Mouse (Mus musculus): Measurements from ENCODE around the gene Sec22a. TPM values are rescaled to one million over a fixed set of nuclear protein-coding genes. Genes with fewer than 3 reads are reported as not detected.
A peak's percentile ranks its signal among the peaks of the same experiment; 100 is the strongest.

Gene Sec22a
- polyA plus RNA-seq (2012; rRNA removed), result 13.4 and 16.6 TPM in 2 replicates

DNA sequence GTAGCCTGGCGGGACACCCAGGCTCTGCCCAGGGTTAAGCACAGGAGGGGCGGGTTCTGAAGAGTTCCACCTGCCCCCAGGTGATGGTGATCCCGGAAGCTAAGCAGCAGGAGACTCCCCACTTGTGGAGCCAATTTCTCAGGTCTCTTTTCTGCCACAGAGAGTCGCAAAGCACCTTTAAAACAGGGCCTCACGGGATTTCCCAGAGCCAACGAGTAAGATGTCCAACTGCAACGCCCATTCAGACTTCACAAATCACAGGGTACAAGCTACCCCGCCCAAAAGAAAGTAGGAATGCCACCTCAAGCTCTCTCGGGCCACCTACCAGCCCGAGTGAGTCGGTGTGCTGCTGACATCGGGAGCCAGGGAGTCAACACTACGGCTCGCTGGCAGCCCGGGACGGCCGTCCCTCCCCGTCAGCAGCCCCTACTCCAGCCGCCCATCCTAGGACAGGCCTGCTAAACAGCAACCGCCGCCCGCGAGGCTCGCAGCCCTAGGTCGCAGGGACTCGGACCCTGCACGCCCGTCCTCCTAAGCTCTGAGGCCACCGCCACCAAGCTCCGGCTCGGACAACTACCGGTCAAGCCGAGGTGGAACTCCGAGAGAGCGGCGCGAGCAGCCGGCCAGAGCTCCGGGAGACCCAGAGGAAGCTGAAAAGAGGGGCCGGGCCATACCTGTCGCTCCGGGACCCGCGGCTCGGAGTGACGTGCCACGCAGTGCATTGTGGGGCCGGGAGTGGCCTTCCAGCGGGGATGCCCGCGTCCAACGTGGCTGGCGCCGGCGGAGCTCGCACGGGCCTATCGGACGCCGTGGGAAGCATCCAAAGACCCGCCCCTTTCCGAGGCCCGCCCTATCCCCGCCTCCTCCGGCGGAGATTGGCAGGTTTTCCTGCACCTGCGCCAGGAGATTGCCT lies at the start of gene Sec22a:
TSS of gene Sec22a (minus strand) at position 769 of the 913 bp plus-strand sequence.
- peak; percentile 83 to 96 for DNase-seq (ENCODE audit: extremely low spot score in 1 of 2, low spot score in 1 of 2)

DNA sequence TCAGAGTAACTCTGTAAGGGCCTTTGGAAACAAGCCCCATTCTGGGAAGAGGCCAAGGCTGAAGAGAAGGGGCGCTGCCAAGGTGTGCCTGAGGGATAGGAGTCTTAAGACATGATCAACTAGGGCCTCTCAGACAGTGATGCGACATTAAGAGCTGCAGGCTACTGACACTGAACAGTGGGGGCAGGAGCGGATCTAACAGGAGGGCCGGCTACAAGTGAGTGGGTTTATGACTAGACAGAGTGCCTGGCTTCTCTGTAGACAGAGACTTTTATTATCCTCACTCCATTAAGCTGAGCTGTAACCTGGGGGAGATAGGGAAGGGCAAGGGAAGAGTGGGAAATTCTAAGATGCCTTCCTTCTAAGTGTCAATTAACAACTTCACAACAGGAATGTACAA lies 43.0 kb upstream of the Sec22a start:
- no peak for DNase-seq (ENCODE audit: extremely low spot score in 1 of 2, low spot score in 1 of 2)

- DNase-seq (ENCODE audit: extremely low spot score in 1 of 2, low spot score in 1 of 2), result no peak
Measured at GRCm38 (mm10) chr16:35406166-35406565, 42.4 kb upstream of the Sec22a start.

- peak in 1 of 2 experiments; percentile 34 for DNase-seq (ENCODE audit: extremely low spot score in 1 of 2, low spot score in 1 of 2)
Measured at GRCm38 (mm10) chr16:35405348-35406080, 41.8 kb upstream of the Sec22a start.

DNA sequence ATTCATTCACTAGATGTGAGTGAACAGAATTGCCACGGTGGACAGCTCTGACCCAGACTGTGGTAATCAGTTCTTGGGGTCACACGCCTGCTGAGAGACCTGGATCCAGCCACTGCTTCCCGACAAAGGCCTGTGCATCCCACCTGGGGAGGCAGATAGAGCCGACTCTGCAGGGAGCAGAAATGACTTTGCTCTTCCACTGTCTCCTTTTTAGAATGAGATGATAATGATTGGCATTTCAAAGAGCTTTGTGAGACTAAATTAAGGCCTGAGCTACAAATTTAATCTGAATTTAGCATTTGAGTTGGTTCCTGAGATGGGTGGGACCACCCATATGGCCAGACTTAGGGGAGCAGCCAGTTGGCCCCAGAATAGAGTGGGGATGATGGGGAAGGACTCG lies 41.1 kb upstream of the Sec22a start:
- no peak for DNase-seq (ENCODE audit: extremely low spot score in 1 of 2, low spot score in 1 of 2)

DNA sequence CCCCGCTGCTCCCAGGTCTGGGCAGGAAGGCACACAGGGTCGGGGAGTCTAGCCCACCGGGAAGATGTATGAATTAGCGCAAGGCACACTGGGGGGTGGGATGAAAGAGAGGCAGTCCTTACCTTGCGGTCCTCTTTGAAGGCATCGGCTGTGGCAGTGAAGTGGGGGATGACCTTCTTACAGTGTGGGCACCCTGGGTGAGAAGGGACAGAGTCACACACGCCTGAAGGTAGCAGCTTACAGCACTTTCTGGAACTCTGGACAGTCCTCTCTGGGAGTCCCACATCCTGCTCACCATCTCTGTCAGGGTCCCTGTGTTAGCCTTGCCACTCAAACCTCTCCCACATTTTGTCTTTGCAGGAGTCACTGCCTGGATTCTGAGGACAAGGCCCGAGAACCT lies 40.2 kb upstream of the Sec22a start:
- no peak for DNase-seq (ENCODE audit: extremely low spot score in 1 of 2, low spot score in 1 of 2)

DNA sequence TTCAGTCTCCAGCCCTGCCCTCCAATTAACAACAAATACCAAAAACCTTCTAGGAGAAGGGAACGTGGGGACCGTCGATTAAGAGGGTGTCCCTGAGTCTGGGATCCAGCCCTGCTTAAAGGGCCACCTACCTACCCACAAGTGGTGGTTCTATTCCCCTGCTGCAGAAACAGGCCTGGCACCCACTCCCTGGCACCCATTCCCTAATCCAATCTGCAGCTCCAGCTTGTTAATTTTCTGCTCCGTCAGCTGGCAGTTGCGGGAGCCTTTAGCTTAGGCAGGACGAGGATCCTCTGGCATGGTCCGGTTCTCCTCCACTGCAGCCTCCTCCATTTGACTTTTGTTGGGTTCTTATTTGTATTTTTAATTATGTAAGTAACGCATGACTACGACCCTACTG lies 39.6 kb upstream of the Sec22a start:
- no peak for DNase-seq (ENCODE audit: extremely low spot score in 1 of 2, low spot score in 1 of 2)

DNA sequence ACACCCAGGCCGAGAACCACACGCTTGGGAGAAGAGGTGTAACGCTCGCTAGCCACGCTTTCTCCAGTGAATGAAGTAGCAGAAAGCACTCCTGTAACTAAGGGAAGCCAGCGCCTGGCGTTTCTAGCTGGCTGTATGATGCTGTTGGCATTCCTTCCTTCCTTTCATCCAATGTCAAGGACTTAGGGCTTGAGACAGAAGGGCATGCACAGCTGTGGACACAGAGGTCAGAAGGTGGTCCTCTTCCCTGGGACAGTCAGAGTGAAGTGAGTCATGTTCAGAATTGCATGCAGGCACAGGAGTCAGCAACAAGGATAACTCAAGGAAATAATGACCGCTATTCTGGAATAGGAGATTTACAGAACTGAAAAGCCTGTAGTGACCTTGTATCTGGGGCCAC lies 29.1 kb upstream of the Sec22a start:
- no peak for DNase-seq (ENCODE audit: extremely low spot score in 1 of 2, low spot score in 1 of 2)

DNA sequence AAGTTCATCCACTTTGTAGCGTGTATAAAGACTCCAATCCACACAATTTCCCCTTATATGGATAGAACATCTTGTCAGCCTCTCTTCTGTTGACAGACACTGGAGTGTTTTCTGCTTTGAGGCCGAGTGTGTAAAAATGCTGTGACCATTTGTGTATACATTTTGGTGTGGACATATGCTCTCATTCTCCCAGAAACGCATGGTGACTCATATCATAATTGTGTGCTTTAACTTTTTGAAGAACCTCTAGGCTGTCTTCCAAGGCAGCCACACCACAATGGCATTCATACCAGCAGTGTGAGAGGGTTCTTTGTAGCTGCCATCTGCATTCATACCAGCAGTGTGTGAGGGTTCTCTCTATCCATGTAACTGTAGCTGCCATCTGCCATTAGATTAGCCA lies 21.9 kb upstream of the Sec22a start:
- DNase-seq (ENCODE audit: extremely low spot score in 1 of 2, low spot score in 1 of 2), result peak in 1 of 2 experiments; percentile 9

DNA sequence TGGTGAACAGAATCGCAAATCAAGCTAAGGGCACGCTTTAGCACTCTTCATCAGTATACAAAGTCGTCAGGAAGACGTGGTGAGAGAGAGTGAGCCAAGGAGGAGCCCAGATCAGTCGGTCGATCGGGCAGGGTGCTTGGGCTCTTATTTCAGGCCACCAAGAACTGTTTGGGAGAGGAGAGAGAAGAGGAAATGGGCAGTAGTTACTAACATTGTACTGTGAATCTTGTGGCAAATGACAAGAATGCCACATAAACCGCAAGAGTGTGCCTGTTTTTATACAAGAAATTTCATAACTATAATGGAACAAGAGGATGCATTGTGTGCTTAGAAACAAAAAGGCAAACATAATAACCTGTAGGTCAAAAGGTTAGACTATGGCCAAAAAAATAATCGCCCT lies 16.3 kb upstream of the Sec22a start:
- no peak for DNase-seq (ENCODE audit: extremely low spot score in 1 of 2, low spot score in 1 of 2)

GRCm38 (mm10) chr16:35379344-35379743 lies 15.6 kb upstream of the Sec22a start:
- no peak for DNase-seq (ENCODE audit: extremely low spot score in 1 of 2, low spot score in 1 of 2)

DNA sequence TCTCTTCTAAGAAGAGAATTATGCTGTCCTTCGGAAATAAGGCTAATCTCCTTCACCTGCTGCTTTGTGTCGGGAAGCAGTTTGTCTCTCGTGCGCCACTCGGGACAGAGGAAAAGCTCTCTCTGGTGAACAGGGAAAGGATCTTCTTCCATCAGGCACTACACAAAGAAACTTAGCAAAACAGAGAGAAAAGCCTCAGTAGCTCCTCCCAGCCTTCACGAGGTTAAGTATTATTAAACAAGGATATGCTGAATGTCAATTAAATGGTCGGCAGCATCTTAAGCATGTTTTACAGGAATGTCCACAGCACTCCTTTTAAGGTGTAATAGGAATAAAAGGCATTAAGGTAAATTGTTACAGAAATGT lies 328 bp upstream of the Sec22a start:
- no peak for DNase-seq (ENCODE audit: extremely low spot score in 1 of 2, low spot score in 1 of 2)

DNA sequence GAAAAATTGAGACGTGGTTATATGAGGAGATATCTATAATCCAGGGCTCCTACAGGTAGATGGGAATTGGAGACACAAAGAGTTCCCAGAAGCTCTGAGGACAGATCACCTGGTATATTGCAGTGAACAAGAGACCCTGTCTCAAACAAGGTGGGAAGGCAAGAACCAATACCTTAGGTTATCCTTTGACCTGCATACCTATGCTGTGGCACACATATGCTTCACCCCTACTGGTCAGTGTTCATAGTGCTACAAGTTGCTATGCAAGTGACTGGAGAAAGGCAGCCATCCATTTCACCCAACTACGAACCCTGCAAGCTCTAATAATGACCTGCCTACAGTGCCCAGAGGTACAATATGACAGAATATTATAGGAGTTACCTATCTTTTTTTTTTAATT lies 1.5 kb downstream of the Sec22a start:
- DNase-seq (ENCODE audit: extremely low spot score in 1 of 2, low spot score in 1 of 2), result no peak

GRCm38 (mm10) chr16:35360593-35360992 lies 3.1 kb downstream of the Sec22a start:
- DNase-seq (ENCODE audit: extremely low spot score in 1 of 2, low spot score in 1 of 2), result peak in 1 of 2 experiments; percentile 61

- DNase-seq (ENCODE audit: extremely low spot score in 1 of 2, low spot score in 1 of 2), result no peak
Measured at GRCm38 (mm10) chr16:35357449-35357848, 6.3 kb downstream of the Sec22a start.

GRCm38 (mm10) chr16:35330451-35330850 lies 33.3 kb downstream of the Sec22a start:
- no peak for DNase-seq (ENCODE audit: extremely low spot score in 1 of 2, low spot score in 1 of 2)

DNA sequence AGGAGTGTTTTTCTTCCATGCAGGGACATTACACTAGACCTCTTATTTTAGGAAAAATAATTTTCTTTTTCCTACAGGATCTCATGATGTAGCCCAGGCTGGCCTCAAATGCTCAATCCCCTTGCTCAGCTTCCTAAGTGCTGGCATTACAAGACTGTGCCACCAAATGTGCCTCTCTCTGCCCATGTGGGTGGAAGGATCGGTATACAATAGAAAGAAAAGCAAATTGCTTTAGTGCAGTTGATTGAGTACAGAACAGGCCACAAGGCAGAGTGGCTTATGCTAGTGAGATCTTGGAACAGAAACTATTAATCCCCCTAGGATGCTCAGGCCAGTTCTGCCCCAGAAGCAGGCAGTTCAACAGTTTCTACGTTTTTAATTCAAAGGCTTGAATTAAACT lies 43.9 kb downstream of the Sec22a start:
- no peak for DNase-seq (ENCODE audit: extremely low spot score in 1 of 2, low spot score in 1 of 2)

GRCm38 (mm10) chr16:35319335-35319734 lies 44.4 kb downstream of the Sec22a start:
- peak in 1 of 2 experiments; percentile 68 for DNase-seq (ENCODE audit: extremely low spot score in 1 of 2, low spot score in 1 of 2)

- no peak for DNase-seq (ENCODE audit: extremely low spot score in 1 of 2, low spot score in 1 of 2)
Measured at GRCm38 (mm10) chr16:35318397-35318796, 45.3 kb downstream of the Sec22a start.

DNA sequence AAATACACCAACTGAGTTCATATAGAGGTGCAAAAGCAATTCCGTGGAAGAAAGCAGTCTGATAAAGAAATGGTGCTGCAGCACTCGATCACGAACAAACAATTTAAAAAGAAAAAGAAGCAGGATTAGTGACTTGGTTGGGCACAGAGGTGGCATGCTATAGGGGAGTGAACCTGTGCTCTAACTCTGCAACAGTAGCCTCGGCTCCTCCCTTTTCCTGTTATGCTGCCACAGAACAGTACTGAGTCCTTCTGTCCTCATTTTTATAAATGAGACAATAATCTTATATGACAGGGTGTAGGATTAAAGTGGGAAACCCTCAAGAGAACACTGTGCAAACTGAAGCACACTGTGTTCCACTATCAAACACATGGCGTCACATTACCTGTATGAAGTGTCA lies 46.3 kb downstream of the Sec22a start:
- DNase-seq (ENCODE audit: extremely low spot score in 1 of 2, low spot score in 1 of 2), result no peak

DNA sequence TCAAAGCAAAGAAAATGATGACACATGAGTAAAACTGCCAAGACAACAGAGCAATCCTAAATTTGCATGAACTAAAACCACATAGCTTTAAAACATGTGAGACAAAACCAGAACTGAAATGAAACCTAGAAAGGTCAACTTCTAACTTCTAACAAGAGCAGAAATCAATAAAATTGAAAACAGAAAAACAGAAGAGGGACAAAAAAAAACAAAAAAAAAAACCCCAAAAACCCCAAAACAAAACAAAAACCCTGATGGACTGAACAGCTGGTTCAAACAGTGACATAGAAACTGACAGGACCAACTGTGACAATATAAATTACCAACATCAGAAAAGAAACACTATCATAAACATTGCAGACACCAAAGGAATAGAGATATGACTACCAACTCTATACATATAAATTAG lies 46.9 kb downstream of the Sec22a start:
- no peak for DNase-seq (ENCODE audit: extremely low spot score in 1 of 2, low spot score in 1 of 2)

- DNase-seq (ENCODE audit: extremely low spot score in 1 of 2, low spot score in 1 of 2), result no peak
Measured at GRCm38 (mm10) chr16:35315496-35315895, 48.2 kb downstream of the Sec22a start.
